Mouse (Mus musculus): ENCODE data around the gene Shank2.

Shank2 gene

DNA sequence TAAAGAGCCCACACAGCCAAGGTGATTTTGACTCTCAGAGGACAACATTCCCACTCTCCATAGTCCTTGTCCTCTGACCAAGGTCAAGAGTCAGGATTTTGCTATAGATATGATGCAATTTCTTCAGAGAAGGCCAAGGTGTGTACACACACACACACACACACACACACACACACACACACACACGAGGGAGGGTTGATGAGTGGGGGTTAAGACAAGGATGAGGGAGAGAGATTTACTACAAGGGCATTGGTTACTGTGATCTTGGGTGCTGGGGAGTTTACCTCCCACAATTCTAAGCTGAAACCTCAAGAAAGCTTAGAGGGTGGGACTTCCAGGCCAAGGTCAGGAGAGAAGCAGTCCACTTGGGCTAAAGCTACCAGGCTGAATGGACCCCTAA lies 104.2 kb downstream of the Shank2 start:
- in situ Hi-C loops (cut with MseI, MboI), result loop anchor here in 1 of 2 experiments (25.0 kb wide), 1 partner anchor 281 kb away; no protein-coding TSS in a partner anchor

DNA sequence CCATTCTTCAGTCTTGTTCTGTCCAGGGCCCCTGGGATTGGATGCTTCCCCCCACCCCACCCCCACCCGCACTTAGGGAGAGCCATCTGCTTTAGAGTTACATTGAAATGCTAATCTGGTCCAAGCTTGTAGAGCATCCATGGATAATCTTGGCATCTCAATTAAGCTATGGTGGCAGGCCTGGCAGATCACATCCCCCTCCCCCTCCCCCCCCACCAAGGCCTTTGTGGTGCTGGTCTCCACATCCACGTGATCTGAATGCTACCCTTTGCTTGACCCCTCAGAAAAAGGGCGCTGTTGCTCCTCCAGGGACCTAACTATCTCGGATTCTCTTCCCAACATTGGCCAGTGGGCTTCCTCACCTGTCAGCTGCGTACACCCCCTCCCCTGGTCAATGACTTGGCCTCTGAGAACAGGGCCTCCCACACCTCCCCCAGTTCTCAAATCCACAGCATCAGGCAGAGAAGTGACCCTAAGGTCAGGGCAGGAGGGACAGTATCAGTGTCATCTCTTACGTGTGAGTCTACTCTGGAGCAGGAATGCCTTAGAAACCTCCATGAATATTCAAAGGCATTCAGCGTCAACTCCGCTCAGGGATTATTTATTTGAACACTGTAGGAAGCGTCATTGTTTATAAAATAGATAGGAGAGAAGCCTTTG lies 104.8 kb downstream of the Shank2 start:
- in situ Hi-C loops (cut with MseI, MboI), result loop anchor here in 1 of 2 experiments (25.0 kb wide), 1 partner anchor 281 kb away; no protein-coding TSS in a partner anchor

- in situ Hi-C loops (cut with MseI, MboI), result loop anchor here in 1 of 2 experiments (25.0 kb wide), 1 partner anchor 279 kb away; no protein-coding TSS in a partner anchor
Observed at GRCm38 (mm10) chr7:144108141-144108540, 106.4 kb downstream of the Shank2 start.

- in situ Hi-C loops (cut with MseI, MboI), result loop anchor here in 1 of 2 experiments (25.0 kb wide), 1 partner anchor 276 kb away; no protein-coding TSS in a partner anchor
Observed at GRCm38 (mm10) chr7:144111026-144111604, 109.4 kb downstream of the Shank2 start.

DNA sequence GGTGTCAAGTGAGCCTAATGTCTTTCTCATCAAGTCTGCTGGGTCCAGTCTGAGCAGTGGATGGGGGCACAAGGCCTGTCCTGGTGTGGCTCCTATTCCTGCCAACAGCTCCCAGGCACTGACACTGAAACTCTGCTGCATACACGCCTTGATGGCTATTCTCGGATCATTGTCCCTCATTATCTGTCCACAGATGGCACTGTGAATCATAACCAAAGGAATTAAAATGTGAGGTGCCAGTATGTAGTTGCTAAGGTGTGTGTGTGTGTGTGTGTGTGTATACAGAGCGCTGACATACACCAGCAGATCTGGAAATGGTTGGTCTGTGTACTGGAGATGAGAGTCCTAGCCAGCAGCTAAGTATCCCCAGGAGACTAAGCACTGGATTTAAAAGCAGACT lies 110.3 kb downstream of the Shank2 start:
- in situ Hi-C loops (cut with MseI, MboI), result loop anchor here in 1 of 2 experiments (25.0 kb wide), 1 partner anchor 275 kb away; no protein-coding TSS in a partner anchor

GRCm38 (mm10) chr7:144114230-144114629 lies 112.5 kb downstream of the Shank2 start:
- in situ Hi-C loops (cut with MseI, MboI), result loop anchor here in 1 of 2 experiments (25.0 kb wide), 1 partner anchor 273 kb away; no protein-coding TSS in a partner anchor

- in situ Hi-C loops (cut with MseI, MboI), result loop anchor here in 1 of 2 experiments (25.0 kb wide), 1 partner anchor 268 kb away; no protein-coding TSS in a partner anchor
Observed at GRCm38 (mm10) chr7:144119562-144119961, 117.8 kb downstream of the Shank2 start.

DNA sequence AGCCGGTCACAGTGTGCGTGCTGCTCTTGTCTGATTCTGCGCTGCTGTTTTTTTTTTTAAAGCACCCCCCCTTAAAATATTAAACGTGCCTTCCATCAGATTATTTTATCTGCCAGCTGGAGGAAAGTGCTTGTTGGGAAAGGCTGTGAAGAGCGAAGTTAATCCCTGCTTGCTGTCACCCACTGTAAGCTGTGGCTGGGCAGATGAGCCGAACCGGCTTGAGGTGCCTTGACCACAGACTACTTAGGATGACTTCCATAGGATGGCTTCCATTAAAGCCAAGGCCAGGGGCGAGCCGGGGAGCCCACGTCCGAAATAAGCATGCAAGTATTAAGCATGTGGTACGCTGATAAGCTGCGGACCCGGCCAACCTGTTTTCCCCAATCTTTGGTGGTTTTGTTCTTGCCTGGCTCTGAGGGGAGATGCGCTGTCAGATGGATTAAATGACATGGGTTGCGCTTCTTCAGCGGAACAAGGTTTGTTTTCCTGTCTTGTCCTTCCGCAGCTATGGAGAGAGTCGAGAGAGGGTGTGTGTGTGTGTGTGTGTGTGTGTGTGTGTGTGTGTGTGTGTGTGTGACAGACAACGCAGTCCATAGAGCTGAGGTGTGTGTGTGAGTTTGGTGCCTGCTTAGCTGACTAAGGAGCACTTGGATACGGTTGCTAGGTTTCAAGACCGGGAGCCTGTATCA lies 131.1 kb downstream of the Shank2 start:
- in situ Hi-C loops (cut with MseI, MboI), result no loop called here

DNA sequence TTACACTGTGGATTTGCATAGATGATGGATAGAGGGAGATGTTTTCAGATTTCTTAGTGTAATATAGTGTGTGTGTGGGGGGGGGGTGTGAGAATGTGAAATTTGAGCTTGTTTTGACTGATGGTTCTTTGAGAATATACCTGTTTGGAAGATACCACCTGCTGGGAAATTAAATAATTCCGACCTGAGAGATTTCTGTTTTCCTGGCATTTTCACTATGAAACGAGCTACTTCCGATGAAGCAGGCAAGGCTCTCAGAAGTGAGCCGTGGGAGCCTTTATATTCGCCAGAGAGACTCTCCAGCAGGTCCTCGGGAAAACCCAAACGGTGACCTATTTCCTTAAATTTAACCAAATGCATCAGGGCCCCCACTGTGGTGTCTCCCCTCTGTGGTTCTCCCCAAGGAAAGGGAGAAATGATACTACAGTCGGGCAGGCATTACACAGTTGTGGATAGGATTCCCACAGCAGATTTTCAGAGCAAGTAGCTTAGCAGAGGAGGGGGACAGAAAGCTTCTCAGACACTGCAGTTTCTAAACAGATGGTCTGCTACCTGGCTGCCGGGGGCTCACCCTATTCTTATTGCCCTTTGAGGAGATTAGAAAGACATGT lies 131.8 kb downstream of the Shank2 start:
- in situ Hi-C loops (cut with MseI, MboI), result no loop called here

- in situ Hi-C loops (cut with MseI, MboI), result no loop called here
Observed at GRCm38 (mm10) chr7:144134699-144135098, 133.0 kb downstream of the Shank2 start.

- in situ Hi-C loops (cut with MseI, MboI), result no loop called here
Observed at GRCm38 (mm10) chr7:144137827-144138226, 136.1 kb downstream of the Shank2 start.

GRCm38 (mm10) chr7:144138476-144138875 lies 136.7 kb downstream of the Shank2 start:
- in situ Hi-C loops (cut with MseI, MboI), result no loop called here

DNA sequence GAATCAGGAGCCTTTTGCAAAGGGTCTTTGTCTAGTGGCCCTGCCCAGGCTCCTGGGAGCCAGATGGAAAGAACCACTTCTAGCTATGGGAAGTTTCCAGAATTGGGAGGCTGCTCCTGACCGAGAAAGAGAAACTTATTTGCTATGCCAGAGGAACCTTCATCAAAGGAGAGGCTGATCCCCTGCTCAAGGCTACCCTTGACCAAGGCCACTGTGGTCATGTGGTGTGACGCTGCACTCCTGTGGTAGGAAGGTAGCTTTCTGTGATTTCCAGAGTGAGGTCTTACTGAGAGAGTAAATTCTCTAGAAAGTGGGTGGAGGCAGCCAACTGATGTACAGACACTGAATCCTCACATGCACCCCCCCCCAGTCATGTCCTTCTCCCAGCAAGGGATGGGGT lies 138.0 kb downstream of the Shank2 start:
- in situ Hi-C loops (cut with MseI, MboI), result no loop called here

- in situ Hi-C loops (cut with MseI, MboI), result no loop called here
Observed at GRCm38 (mm10) chr7:144140470-144140869, 138.7 kb downstream of the Shank2 start.

- in situ Hi-C loops (cut with MseI, MboI), result no loop called here
Observed at GRCm38 (mm10) chr7:144142036-144142435, 140.3 kb downstream of the Shank2 start.

DNA sequence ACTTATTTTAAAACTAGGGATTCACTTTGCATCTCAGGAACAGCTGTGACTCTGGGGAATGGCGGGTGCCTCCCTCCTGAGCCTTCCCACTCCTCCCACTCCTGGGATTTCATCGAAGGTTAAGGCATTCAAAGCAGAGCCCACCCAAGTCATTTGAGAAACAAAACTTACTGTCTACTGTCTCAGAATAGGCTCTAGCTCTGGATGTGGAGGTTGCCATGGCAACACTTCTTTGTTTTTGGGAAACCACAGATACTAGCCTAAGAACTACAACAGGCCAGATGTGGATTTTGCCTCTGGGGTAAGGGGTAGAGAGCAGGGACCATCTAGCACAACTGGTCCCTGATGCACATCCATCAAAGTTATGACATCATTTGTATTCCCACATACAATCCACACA lies 142.2 kb downstream of the Shank2 start:
- in situ Hi-C loops (cut with MseI, MboI), result no loop called here

DNA sequence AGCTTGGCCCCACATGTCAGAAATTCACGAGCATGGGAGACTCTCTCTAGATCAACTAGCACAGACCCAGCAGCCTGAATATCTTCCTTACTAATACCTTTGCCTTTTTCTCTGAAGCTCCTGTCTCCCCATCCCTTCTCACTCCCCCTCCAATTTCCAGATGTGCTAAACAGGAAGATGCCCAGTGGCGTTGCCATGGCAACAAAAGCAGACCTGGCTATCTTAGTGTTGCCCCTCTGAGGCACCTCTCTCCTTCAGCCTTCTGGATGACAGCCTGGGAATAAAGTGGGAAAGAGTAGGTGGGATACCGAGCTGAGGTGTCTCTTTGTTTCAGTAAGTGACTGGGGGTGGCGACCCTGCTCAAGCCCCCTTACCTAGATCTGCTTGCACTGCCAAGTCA lies 146.4 kb downstream of the Shank2 start:
- in situ Hi-C loops (cut with MseI, MboI), result no loop called here

DNA sequence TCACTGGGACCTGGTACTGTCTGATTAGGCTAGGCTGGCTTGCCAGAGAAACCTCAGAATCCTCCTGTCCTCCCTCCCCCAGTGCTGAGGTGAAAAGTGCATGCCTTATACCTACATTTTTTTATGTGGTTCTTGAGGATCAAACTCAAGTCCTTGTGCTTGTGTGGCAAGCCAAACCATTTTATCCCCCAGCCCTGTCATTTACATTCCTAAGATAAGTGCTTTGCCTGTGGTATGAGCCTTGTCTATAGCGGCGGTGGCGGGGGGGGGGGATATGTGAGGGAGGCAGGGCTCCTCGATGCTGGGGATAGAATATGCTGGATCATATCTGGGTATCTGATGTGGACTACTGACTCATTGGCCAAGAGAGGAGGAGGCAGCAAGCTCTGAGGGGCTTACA lies 151.4 kb downstream of the Shank2 start:
- in situ Hi-C loops (cut with MseI, MboI), result no loop called here

DNA sequence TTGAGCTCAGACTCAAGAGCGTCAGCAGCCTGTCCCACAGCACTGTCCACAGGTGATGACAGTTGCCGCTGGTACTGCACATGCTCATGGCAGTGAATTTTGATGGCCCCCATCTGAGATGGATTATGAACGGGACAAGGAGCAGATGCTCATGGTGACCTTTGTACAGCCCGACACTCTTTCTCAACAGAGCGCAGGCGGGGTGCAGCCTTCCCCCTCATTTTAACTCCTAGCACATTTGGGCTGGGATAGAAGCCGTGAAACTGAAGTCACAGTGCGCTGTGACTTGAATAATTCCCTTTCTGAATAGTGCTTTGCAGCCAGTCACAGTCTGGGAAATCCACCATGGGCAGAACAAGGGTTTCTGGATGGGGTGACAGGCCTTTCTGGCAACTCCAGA lies 152.0 kb downstream of the Shank2 start:
- in situ Hi-C loops (cut with MseI, MboI), result no loop called here

- in situ Hi-C loops (cut with MseI, MboI), result no loop called here
Observed at GRCm38 (mm10) chr7:144157936-144158335, 156.2 kb downstream of the Shank2 start.

GRCm38 (mm10) chr7:144159556-144159955 lies 157.8 kb downstream of the Shank2 start:
- in situ Hi-C loops (cut with MseI, MboI), result no loop called here

DNA sequence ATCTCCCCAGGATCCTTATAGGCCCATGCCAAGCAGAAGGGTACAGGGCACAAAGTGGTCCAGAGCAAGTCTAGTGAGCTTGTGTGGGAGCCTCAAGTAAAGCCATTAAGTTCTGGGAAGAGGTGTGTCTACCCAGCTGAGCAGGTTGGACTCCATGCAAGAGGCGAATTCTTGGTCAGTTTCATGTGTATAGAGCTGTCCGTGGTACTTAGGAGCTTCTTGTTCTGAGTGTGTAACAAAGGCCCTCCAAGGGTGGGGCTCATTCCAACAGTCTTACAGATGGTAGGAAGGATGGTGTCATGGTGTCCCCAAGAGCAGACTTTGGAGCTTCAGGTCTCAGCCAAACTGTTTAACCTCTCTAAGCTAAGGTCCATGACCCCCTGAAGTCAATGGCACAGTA lies 158.3 kb downstream of the Shank2 start:
- in situ Hi-C loops (cut with MseI, MboI), result no loop called here
